Mouse (Mus musculus): ENCODE data around the gene Cdk5r1. TPM values are rescaled to one million over a fixed set of nuclear protein-coding genes. Genes with fewer than 3 reads are reported as not detected.

Cdk5r1 gene
- under 1 TPM; 0.66 to 0.83 TPM for polyA plus RNA-seq (2012; fragmentation: generic; extraction: Trizol)

DNA sequence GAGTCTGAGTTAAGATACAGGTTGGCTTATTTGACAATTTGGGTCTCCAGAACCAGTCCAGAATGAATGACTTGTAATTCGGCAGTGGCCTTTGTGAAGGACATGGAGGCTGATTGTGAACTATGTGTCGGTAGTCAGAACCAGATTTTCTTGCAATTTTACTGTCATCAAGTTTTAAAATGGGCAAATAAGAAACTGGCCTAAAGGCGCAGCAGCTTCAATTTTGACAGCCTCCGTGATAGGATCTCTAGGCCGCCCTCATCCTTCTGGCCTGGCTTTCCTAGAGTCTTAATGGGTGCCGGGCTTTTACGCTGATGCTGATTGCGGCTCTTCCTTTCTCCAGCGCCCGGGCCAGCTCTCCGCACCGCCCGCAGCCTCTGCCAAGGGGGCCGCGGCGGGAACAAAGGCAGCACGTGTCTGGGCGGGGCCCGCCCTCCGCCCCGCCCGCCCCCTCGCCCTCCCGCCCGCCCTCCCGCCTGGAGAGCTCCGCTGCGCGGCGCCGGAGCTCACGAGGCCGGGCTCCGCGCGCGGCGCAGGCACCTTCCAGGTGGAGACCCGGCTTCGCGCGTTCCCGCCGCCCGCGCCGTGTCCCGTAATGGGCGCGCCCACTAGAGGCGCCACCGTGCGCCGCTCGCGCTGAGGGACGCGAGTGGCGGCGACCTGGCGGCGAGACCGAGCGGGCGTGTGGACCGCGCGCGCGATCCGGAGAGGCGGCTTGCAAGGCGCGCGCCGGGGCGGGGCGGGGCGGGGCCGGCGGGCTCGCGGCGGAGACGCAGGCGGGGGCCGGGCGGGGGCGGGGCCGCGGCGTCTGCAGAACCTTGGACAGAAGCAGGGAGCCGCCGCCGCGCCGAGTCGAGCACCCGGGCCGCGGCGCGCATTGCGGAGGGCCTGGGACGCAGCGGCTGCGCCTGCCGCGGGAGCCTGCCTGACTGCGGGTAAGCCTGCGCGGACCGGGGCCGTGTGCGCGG, at the start of gene Cdk5r1:
Gene Cdk5r1 (plus strand): TSS at position 802 of the 968 bp plus-strand sequence.

DNA sequence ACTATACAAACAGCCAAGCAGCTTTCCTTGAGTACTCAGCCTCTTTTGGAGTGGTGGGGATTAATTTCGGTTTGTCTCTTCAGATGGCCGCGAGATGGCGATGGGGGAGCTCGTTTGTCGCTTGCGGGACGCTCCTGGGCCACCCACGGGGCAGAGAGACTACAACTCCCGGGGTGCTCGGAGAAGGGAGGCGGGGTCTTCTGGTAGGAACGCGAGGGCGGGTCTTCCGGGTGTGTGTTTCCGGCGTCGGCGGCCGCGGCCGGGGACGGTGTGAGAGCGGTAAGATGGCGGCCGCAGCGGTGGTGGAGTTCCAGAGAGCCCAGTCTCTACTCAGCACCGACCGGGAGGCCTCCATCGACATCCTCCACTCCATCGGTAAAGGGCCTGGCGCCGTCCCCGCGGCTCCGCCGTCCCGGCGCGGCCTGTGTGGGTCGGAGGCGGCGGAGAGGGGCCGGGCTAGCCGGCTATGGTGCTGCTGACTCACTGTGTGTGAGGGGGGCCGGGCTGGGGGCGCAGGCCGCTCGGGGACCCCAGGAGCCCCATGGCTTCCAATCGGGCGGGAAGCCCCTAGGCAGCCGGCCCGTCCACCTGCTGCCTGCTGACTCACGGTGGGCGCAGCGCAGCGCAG, 48.3 kb upstream of the Cdk5r1 start, which contains the start of gene Psmd11:
Gene Psmd11 (plus strand): TSS at position 235 of the 628 bp plus-strand sequence.

Other genes with a start within 250 kb of the Cdk5r1 start
- 1 to 10 TPM in 1 of 2 experiments, under 1 TPM in 1; 0.27 to 4.2 TPM for gene Rhbdl3, start 176.1 kb upstream of the Cdk5r1 start, polyA plus RNA-seq (2012; fragmentation: generic; extraction: Trizol)
- gene 5730455P16Rik, start 99.0 kb upstream of the Cdk5r1 start, polyA plus RNA-seq (2012; fragmentation: generic; extraction: Trizol) = 1 to 10 TPM; 2.0 to 6.2 TPM
- gene Zfp207, start 93.7 kb upstream of the Cdk5r1 start, polyA plus RNA-seq (2012; fragmentation: generic; extraction: Trizol) = 10 to 100 TPM in 1 of 2 experiments, 1 to 10 TPM in 1; 9.8 to 71.3 TPM
- 10 to 100 TPM; 34.3 to 50.5 TPM for gene Psmd11, start 48.4 kb upstream of the Cdk5r1 start, polyA plus RNA-seq (2012; fragmentation: generic; extraction: Trizol)